Mouse (Mus musculus): ENCODE measurements around the gene Relt. TPM values are rescaled to one million over a fixed set of nuclear protein-coding genes. Genes with fewer than 3 reads are reported as not detected.
A peak's percentile ranks its signal among the peaks of the same experiment; 100 is the strongest.

The Relt gene
- polyA plus RNA-seq, 1 experiment from 2014 or later: 2.6 TPM

DNA sequence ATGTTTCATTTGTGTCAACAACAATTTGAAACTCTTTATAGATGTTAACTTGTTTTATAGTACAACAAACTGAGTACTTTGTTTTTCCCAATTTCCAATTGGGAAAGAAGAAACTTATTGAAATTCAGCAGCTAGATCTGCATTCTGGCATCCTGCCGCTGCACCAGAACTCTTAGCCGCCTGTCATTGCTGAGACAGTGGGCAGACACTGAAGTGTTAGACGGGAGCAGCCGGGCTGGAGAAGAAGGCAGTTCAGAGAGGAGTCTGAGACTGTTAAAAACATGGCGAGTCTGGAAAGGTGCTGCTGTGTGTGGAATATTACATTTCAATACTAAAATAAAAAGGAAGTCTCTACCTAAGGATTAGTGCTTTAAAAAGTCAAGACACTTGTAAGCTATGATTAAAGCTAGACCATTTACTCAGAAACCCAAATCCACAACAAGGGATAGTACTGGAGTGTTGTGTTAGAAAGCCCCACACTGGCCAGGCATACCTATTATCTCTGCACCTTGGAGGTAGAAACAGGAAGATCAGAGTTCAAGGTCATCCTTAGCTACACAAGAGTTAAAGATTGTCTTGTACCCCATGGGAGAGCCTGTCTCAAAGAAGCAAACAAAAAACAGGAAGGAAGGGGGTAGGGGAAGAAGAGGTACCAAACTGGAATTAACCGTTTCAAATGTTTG is 46.3 kb downstream of the Relt start:
- no peak overlapping the region for H3K9ac ChIP-seq
- whole genome bisulfite sequencing: 53% methylated on average over 6 of the region's 6 CpGs
- no peak overlapping the region for H3K4me3 ChIP-seq (replicated peaks)
- no peaks in the 10 kb centered on the region for H3K36me3 ChIP-seq
- no peaks in the 10 kb centered on the region for H3K27me3 ChIP-seq (replicated peaks)
- no peak overlapping the region for H3K4me2 ChIP-seq (replicated peaks)
- ATAC-seq: no peak
- H3K27ac ChIP-seq: no peak overlapping the region
- no peaks in the 10 kb centered on the region for H3K9me3 ChIP-seq
- H3K4me1 ChIP-seq (replicated peaks): no peaks in the 10 kb centered on the region

- Histone ChIP-seq H3K4me3 (replicated peaks) (no peak overlapping the region), H3K9me3 (no peaks in the 10 kb centered on the region), H3K9ac (no peak overlapping the region), H3K36me3 (no peaks in the 10 kb centered on the region), H3K4me2 (replicated peaks) (no peak overlapping the region), H3K27me3 (replicated peaks) (no peaks in the 10 kb centered on the region), H3K4me1 (replicated peaks) (no peaks in the 10 kb centered on the region), H3K27ac (no peak overlapping the region)
- ATAC-seq: no peak
- 69% methylated on average over 8 of the region's 8 CpGs for WGBS
Observed at GRCm38 (mm10) chr7:100815900-100816570, 47.2 kb downstream of the Relt start.

- no peaks in the 10 kb centered on the region for H3K9me3 ChIP-seq
- H3K9ac ChIP-seq: no peak overlapping the region
- no peaks in the 10 kb centered on the region for H3K27me3 ChIP-seq (replicated peaks)
- H3K4me1 ChIP-seq (replicated peaks): no peaks in the 10 kb centered on the region
- no peak overlapping the region for H3K4me2 ChIP-seq (replicated peaks)
- ATAC-seq: no peak
- 84% methylated on average over 5 of the region's 5 CpGs for WGBS
- H3K36me3 ChIP-seq: 0 out of 2 replicates have a peak, but pooled peaks cover 3% of the 10 kb centered on the region
- H3K4me3 ChIP-seq (replicated peaks): no peak overlapping the region
- H3K27ac ChIP-seq: no peak overlapping the region
Observed at GRCm38 (mm10) chr7:100812641-100813040, 50.6 kb downstream of the Relt start.

GRCm38 (mm10) chr7:100811912-100812311 is 51.3 kb downstream of the Relt start:
- H3K9ac ChIP-seq: no peak overlapping the region
- ATAC-seq: no peak

DNA sequence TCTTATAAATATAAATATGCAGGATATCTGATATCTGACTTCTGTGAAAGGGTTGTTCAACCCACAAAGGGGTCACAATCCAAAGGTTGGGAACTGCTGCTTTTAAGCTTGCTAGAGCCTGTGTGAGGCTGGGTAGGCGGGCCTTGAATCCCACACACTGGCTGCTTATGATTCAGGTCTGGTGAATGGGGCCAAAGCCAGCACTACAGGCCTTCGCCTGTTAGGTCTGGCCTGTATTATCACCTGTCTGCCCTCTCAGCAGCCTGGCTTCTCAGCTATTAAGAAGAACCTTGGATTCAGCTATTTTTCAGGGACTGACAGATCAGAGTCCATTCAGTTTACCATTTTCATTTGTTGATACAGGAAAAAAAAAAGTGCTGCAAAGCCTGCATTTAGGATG is 57.9 kb downstream of the Relt start:
- Histone ChIP-seq H3K36me3 (0 out of 2 replicates have a peak, but pooled peaks cover 3% of the 10 kb centered on the region), H3K27ac (no peak overlapping the region), H3K27me3 (replicated peaks) (no peaks in the 10 kb centered on the region), H3K9me3 (no peaks in the 10 kb centered on the region), H3K9ac (no peak overlapping the region), H3K4me3 (replicated peaks) (no peak overlapping the region), H3K4me1 (replicated peaks) (no peaks in the 10 kb centered on the region), H3K4me2 (replicated peaks) (no peak overlapping the region)
- WGBS: 79% methylated on average over 2 of the region's 2 CpGs
- ATAC-seq: no peak

More at GRCm38 (mm10) chr7:100811912-100812311, 51.3 kb downstream of the Relt start:
- Histone ChIP-seq H3K4me1 (replicated peaks) (no peaks in the 10 kb centered on the region), H3K9me3 (no peaks in the 10 kb centered on the region), H3K36me3 (0 out of 2 replicates have a peak, but pooled peaks cover 3% of the 10 kb centered on the region), H3K4me2 (replicated peaks) (no peak overlapping the region), H3K27me3 (replicated peaks) (no peaks in the 10 kb centered on the region), H3K4me3 (replicated peaks) (no peak overlapping the region), H3K27ac (no peak overlapping the region)
- WGBS: 77% methylated on average over 5 of the region's 5 CpGs

DNA sequence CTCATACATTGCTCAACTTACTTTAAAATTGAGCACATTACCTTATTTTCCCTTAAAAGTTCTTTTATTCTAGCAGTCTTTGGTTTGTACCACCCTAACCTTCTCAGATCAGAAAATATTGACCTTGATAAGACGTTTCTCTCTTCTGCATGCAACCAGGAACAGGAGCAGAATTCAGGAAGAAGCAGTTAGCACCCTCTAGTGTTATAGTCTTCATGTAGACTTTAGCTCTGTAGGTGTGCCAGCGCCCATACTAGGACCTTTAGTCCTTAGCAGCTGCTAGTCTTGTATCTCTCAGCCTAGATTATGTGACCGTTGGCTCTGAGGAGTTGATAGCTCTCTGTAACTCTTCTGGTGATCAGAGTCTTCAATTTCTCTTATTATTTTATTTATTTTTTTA is 64.4 kb downstream of the Relt start:
- no peak overlapping the region for H3K4me3 ChIP-seq (replicated peaks)
- H3K4me2 ChIP-seq (replicated peaks): no peak overlapping the region
- 44% methylated on average over 3 of the region's 3 CpGs for WGBS
- no peak overlapping the region for H3K27ac ChIP-seq
- no peaks in the 10 kb centered on the region for H3K4me1 ChIP-seq (replicated peaks)
- ATAC-seq: peak; percentile 65
- H3K36me3 ChIP-seq: no peaks in the 10 kb centered on the region
- no peak overlapping the region for H3K9ac ChIP-seq
- no peaks in the 10 kb centered on the region for H3K27me3 ChIP-seq (replicated peaks)
- no peaks in the 10 kb centered on the region for H3K9me3 ChIP-seq

Other genes starting within 250 kb of the Relt start
- gene Plekhb1, start 201.0 kb downstream of the Relt start, polyA plus RNA-seq (2015; fragmentation: Nextera tagmentation; extraction: Ambion mirVana): 14.6 and 15.3 TPM in 2 replicates
- 25.1 and 26.9 TPM in 2 replicates for gene Fam168a, start 156.8 kb downstream of the Relt start, polyA plus RNA-seq (2015; fragmentation: Nextera tagmentation; extraction: Ambion mirVana)
- gene Arhgef17, start 68.7 kb upstream of the Relt start, polyA plus RNA-seq (2015; fragmentation: Nextera tagmentation; extraction: Ambion mirVana): 5.0 and 6.0 TPM in 2 replicates
- gene P2ry6, start 111.2 kb upstream of the Relt start, polyA plus RNA-seq (2015; fragmentation: Nextera tagmentation; extraction: Ambion mirVana): 8.4 and 10.4 TPM in 2 replicates
- 2.7 TPM in 2 replicates for gene P2ry2, start 149.4 kb upstream of the Relt start, polyA plus RNA-seq (2015; fragmentation: Nextera tagmentation; extraction: Ambion mirVana)
- 20.3 and 21.0 TPM in 2 replicates for gene Fchsd2, start 229.4 kb upstream of the Relt start, polyA plus RNA-seq (2015; fragmentation: Nextera tagmentation; extraction: Ambion mirVana)